In genomic region chr1:91411631-91412285, GRCm38 (mm10) we compare ENCODE assay signal across 8 mouse cellular contexts. TPM values are rescaled to one million over a fixed set of nuclear protein-coding genes. Genes with fewer than 3 reads are reported as not detected.
DNase-seq lines count a peak whose midpoint lies in the region; ATAC-seq and TF ChIP-seq lines count a peak whose summit lies in the region.

No protein-coding gene starts in this region.

- H3K4me3 ChIP-seq in heart, embryonic 13.5 days = peak overlapping the region; percentile 75
- H3K4me3 ChIP-seq in ES-E14 (ENCODE audit: insufficient read depth in 1 of 2, low read depth in 1 of 2, low read length in 2 of 2, poor library complexity in 1 of 2, severe bottlenecking in 1 of 2) = peak overlapping the region; percentile 78 to 87; a peak in 3 of 4 replicates
- H3K4me3 ChIP-seq in hindbrain, embryonic 12.5 days = peak overlapping the region; percentile 80
- H3K4me3 ChIP-seq in midbrain, embryonic 12.5 days = peak overlapping the region; percentile 82
- no peak overlapping the region; the same call in 1 of the 2 replicates for H3K4me3 ChIP-seq in left cerebral cortex, adult 2 months

- H3K27me3 ChIP-seq in heart, embryonic 13.5 days (replicated peaks) = no peaks in the 10 kb centered on the region
- no peaks in the 10 kb centered on the region for H3K27me3 ChIP-seq in hindbrain, embryonic 12.5 days
- no peaks in the 10 kb centered on the region for H3K27me3 ChIP-seq in midbrain, embryonic 12.5 days

- intact Hi-C loops in left cerebral cortex, adult 2 months (cut with DNase I) = no loop called here

- peak overlapping the region; percentile 91 for H3K9ac ChIP-seq in heart, embryonic 13.5 days
- H3K9ac ChIP-seq in ES-E14 (ENCODE audit: insufficient read depth, low read depth, low read length, poor library complexity, severe bottlenecking) = peak overlapping the region; percentile 80
- H3K9ac ChIP-seq in hindbrain, embryonic 12.5 days = peak overlapping the region; percentile 92
- peak overlapping the region; percentile 93 for H3K9ac ChIP-seq in midbrain, embryonic 12.5 days (replicated peaks)

- H3K4me2 ChIP-seq in heart, embryonic 13.5 days = peak overlapping the region; percentile 91
- H3K4me2 ChIP-seq in hindbrain, embryonic 12.5 days (replicated peaks) = peak overlapping the region; percentile 92
- H3K4me2 ChIP-seq in midbrain, embryonic 12.5 days (replicated peaks) = peak overlapping the region; percentile 88

- H3K27ac ChIP-seq in heart, embryonic 13.5 days (replicated peaks) = no peak overlapping the region
- no peak overlapping the region for H3K27ac ChIP-seq in ES-E14 (ENCODE audit: insufficient read depth, low read depth, low read length, poor library complexity, severe bottlenecking)
- peak overlapping the region; percentile 97 for H3K27ac ChIP-seq in hindbrain, embryonic 12.5 days
- peak overlapping the region; percentile 99 for H3K27ac ChIP-seq in midbrain, embryonic 12.5 days (replicated peaks)
- H3K27ac ChIP-seq in left cerebral cortex, adult 2 months = no peak overlapping the region

- H3K9me3 ChIP-seq in heart, embryonic 13.5 days = no peaks in the 10 kb centered on the region
- no peaks in the 10 kb centered on the region for H3K9me3 ChIP-seq in ES-E14 (ENCODE audit: control insufficient read depth, insufficient read depth, low read depth, low read length)
- no peaks in the 10 kb centered on the region for H3K9me3 ChIP-seq in hindbrain, embryonic 12.5 days (replicated peaks)
- H3K9me3 ChIP-seq in midbrain, embryonic 12.5 days = no peaks in the 10 kb centered on the region

- in situ Hi-C loops in ES-E14 (cut with MboI; ENCODE audit: low sequenced_read_pairs in 2 of 2, unreplicated experiment in 2 of 2) = no loop called here

- WGBS in heart, embryonic 13.5 days = 66% methylated on average over 8 of the region's 8 CpGs
- WGBS in hindbrain, embryonic 12.5 days = 51% methylated on average over 8 of the region's 8 CpGs
- WGBS in midbrain, embryonic 12.5 days = 49% methylated on average over 8 of the region's 8 CpGs

- peaks cover 13% of the 10 kb centered on the region for H3K36me3 ChIP-seq in heart, embryonic 13.5 days
- H3K36me3 ChIP-seq in ES-E14 (ENCODE audit: control insufficient read depth, insufficient read depth, low read length, poor library complexity, severe bottlenecking) = peaks cover 3% of the 10 kb centered on the region; the same call in 1 of the 2 replicates
- no peaks in the 10 kb centered on the region for H3K36me3 ChIP-seq in hindbrain, embryonic 12.5 days
- H3K36me3 ChIP-seq in midbrain, embryonic 12.5 days = no peaks in the 10 kb centered on the region

- no peak for DNase-seq in heart, adult 18-20 months
- no peak for DNase-seq in ES-E14 (ENCODE audit: low read depth, low spot score)
- no peak for DNase-seq in urinary bladder, adult 18-20 months (ENCODE audit: low spot score in 2 of 2)
- no peak for DNase-seq in left cerebral cortex, adult 2 months (ENCODE audit: extremely low spot score in 1 of 2, low spot score in 2 of 2)
- DNase-seq in urinary bladder, postnatal 25 days (ENCODE audit: low spot score) = no peak

- H3K4me1 ChIP-seq in heart, embryonic 13.5 days = peaks cover 27% of the 10 kb centered on the region
- H3K4me1 ChIP-seq in ES-E14 (ENCODE audit: control insufficient read depth in 2 of 2, insufficient read depth in 2 of 2, low read length in 2 of 2, poor library complexity in 1 of 2) = peaks cover 1 to 9% of the 10 kb centered on the region in 2 experiments; a peak in 2 of 4 replicates
- peaks cover 38% of the 10 kb centered on the region for H3K4me1 ChIP-seq in hindbrain, embryonic 12.5 days
- peaks cover 47% of the 10 kb centered on the region for H3K4me1 ChIP-seq in midbrain, embryonic 12.5 days

- no peak for TF ChIP-seq CTCF in left cerebral cortex, adult 2 months (IDR thresholded peaks at IDR 0.05)

- ATAC-seq in heart, embryonic 13.5 days (ENCODE audit: extremely low read depth, insufficient number of reproducible peaks, low FRiP score, low TSS enrichment) = no peak
- no peak for ATAC-seq in hindbrain, embryonic 12.5 days (ENCODE audit: low FRiP score)
- ATAC-seq in midbrain, embryonic 12.5 days (ENCODE audit: low FRiP score, low read depth) = no peak

TF ChIP-seq in ES-E14, 5 proteins besides CTCF, POLR2A, EP300 and RAD21:
- TF ChIP-seq ZC3H11A (IDR thresholded peaks at IDR 0.05; ENCODE audit: borderline replicate concordance, low read depth, low read length) = no peak
- TF ChIP-seq ZNF384 (IDR thresholded peaks at IDR 0.05; ENCODE audit: low read depth, low read length) = no peak
- TF ChIP-seq MAFK (IDR thresholded peaks at IDR 0.05; ENCODE audit: insufficient read depth, low read depth, low read length) = no peak
- no peak for TF ChIP-seq HCFC1 (IDR thresholded peaks at IDR 0.05; ENCODE audit: borderline replicate concordance, insufficient read depth, low read length)
- TF ChIP-seq CHD2 (IDR thresholded peaks at IDR 0.05; ENCODE audit: low read depth, low read length) = no peak

RNA-seq across cellular contexts. Expression of gene Hes6, which starts 2.1 kb away (rescaled TPM):
- polyA plus RNA-seq in heart, embryonic 13.5 days (2015; fragmentation: Nextera tagmentation; extraction: Ambion mirVana) = 61.5 and 70.9 TPM in 2 replicates
- 10 to 100 TPM; 21.6 to 23.0 TPM for total RNA-seq in heart, adult 18-20 months (2021)
- 13.3 and 29.1 TPM in 2 replicates for total RNA-seq in ES-E14 (2012; rRNA removed)
- 274 and 304 TPM in 2 replicates for polyA plus RNA-seq in hindbrain, embryonic 12.5 days (2016; fragmentation: Nextera tagmentation; extraction: Ambion mirVana)
- 432 and 455 TPM in 2 replicates for polyA plus RNA-seq in midbrain, embryonic 12.5 days (2016; fragmentation: Nextera tagmentation; extraction: Ambion mirVana)
- 10 to 100 TPM; 13.4 to 14.6 TPM for total RNA-seq in left cerebral cortex, adult 2 months (2021)

RNA-seq across cellular contexts. Expression of gene Ilkap, which starts 13.1 kb away (rescaled TPM):
- 92.0 and 107 TPM in 2 replicates for polyA plus RNA-seq in heart, embryonic 13.5 days (2015; fragmentation: Nextera tagmentation; extraction: Ambion mirVana)
- total RNA-seq in heart, adult 18-20 months (2021) = 10 to 100 TPM; 46.9 to 51.0 TPM
- 64.9 and 71.3 TPM in 2 replicates for total RNA-seq in ES-E14 (2012; rRNA removed)
- 147 and 148 TPM in 2 replicates for polyA plus RNA-seq in hindbrain, embryonic 12.5 days (2016; fragmentation: Nextera tagmentation; extraction: Ambion mirVana)
- 153 and 155 TPM in 2 replicates for polyA plus RNA-seq in midbrain, embryonic 12.5 days (2016; fragmentation: Nextera tagmentation; extraction: Ambion mirVana)
- 10 to 100 TPM; 59.8 to 64.8 TPM for total RNA-seq in left cerebral cortex, adult 2 months (2021)

RNA-seq across cellular contexts. Expression of gene Erfe, which starts 45.5 kb away (rescaled TPM):
- polyA plus RNA-seq in heart, embryonic 13.5 days (2015; fragmentation: Nextera tagmentation; extraction: Ambion mirVana) = 1.3 and 1.8 TPM in 2 replicates
- total RNA-seq in heart, adult 18-20 months (2021) = not detected
- 5.8 and 6.3 TPM in 2 replicates for total RNA-seq in ES-E14 (2012; rRNA removed)
- polyA plus RNA-seq in hindbrain, embryonic 12.5 days (2016; fragmentation: Nextera tagmentation; extraction: Ambion mirVana) = 0.49 and 0.90 TPM in 2 replicates
- polyA plus RNA-seq in midbrain, embryonic 12.5 days (2016; fragmentation: Nextera tagmentation; extraction: Ambion mirVana) = 0.48 and 0.59 TPM in 2 replicates
- under 1 TPM; 0.16 to 0.38 TPM for total RNA-seq in left cerebral cortex, adult 2 months (2021)

RNA-seq across cellular contexts. Expression of gene Per2, which starts 47.4 kb away (rescaled TPM):
- polyA plus RNA-seq in heart, embryonic 13.5 days (2015; fragmentation: Nextera tagmentation; extraction: Ambion mirVana) = 2.7 and 3.1 TPM in 2 replicates
- 1 to 10 TPM; 4.7 to 5.6 TPM for total RNA-seq in heart, adult 18-20 months (2021)
- total RNA-seq in ES-E14 (2012; rRNA removed) = 0.42 and 0.58 TPM in 2 replicates
- polyA plus RNA-seq in hindbrain, embryonic 12.5 days (2016; fragmentation: Nextera tagmentation; extraction: Ambion mirVana) = 3.6 and 3.8 TPM in 2 replicates
- polyA plus RNA-seq in midbrain, embryonic 12.5 days (2016; fragmentation: Nextera tagmentation; extraction: Ambion mirVana) = 3.2 TPM in 2 replicates
- total RNA-seq in left cerebral cortex, adult 2 months (2021) = 10 to 100 TPM; 24.8 to 54.6 TPM

Comparison
In these comparisons a context has a peak if more than half of its experiments do, and no peak if none do; other contexts are left out.
1. H3K27ac ChIP-seq: peak in hindbrain, embryonic 12.5 days (single experiment) and midbrain, embryonic 12.5 days (single experiment); none in heart, embryonic 13.5 days (single experiment), ES-E14 (single experiment) and left cerebral cortex, adult 2 months (single experiment).
2. Peak in every context shown above with its lines, with median percentiles within 50 percentile points of each other: H3K4me2 ChIP-seq and H3K9ac ChIP-seq.